ENCODE assay signal across 8 mouse cellular contexts in the genomic region with DNA sequence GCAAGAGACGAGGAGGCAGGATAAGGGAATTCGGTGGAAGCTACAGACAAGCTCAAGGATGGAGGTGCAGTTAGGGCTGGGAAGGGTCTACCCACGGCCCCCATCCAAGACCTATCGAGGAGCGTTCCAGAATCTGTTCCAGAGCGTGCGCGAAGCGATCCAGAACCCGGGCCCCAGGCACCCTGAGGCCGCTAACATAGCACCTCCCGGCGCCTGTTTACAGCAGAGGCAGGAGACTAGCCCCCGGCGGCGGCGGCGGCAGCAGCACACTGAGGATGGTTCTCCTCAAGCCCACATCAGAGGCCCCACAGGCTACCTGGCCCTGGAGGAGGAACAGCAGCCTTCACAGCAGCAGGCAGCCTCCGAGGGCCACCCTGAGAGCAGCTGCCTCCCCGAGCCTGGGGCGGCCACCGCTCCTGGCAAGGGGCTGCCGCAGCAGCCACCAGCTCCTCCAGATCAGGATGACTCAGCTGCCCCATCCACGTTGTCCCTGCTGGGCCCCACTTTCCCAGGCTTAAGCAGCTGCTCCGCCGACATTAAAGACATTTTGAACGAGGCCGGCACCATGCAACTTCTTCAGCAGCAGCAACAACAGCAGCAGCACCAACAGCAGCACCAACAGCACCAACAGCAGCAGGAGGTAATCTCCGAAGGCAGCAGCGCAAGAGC. TPM values are rescaled to one million over a fixed set of nuclear protein-coding genes. Genes with fewer than 3 reads are reported as not detected.
A peak's percentile ranks its signal among the peaks of the same experiment; 100 is the strongest.
DNase-seq lines count a peak whose midpoint lies in the region; ATAC-seq and TF ChIP-seq lines count a peak whose summit lies in the region.

No protein-coding gene starts in this region.

- DNase-seq in lung, adult 2 months: peak; percentile 2
- no peak for DNase-seq in lung, postnatal 36 days
- peak; percentile 22 for DNase-seq in adrenal gland, postnatal 14 days
- DNase-seq in yolk sac, embryonic 10.5 days (ENCODE audit: low spot score): no peak

- H3K9me3 ChIP-seq in hindbrain, embryonic 15.5 days: no peaks in the 10 kb centered on the region
- no peaks in the 10 kb centered on the region for H3K9me3 ChIP-seq in limb, embryonic 13.5 days
- H3K9me3 ChIP-seq in neural tube, embryonic 15.5 days (replicated peaks): no peaks in the 10 kb centered on the region

- H3K4me1 ChIP-seq in lung, adult 2 months (ENCODE audit: control insufficient read depth, insufficient read depth, low read length): no peaks in the 10 kb centered on the region; the same call in 1 of the 2 replicates
- 0 out of 2 replicates have a peak, but pooled peaks cover 15% of the 10 kb centered on the region for H3K4me1 ChIP-seq in hindbrain, embryonic 15.5 days (replicated peaks)
- H3K4me1 ChIP-seq in limb, embryonic 13.5 days: no peaks in the 10 kb centered on the region
- H3K4me1 ChIP-seq in neural tube, embryonic 15.5 days: peaks cover 17% of the 10 kb centered on the region

- peaks cover 28% of the 10 kb centered on the region for H3K27me3 ChIP-seq in hindbrain, embryonic 15.5 days
- H3K27me3 ChIP-seq in limb, embryonic 13.5 days: peaks cover 63% of the 10 kb centered on the region
- H3K27me3 ChIP-seq in neural tube, embryonic 15.5 days (replicated peaks): peaks cover 37% of the 10 kb centered on the region

- H3K27ac ChIP-seq in hindbrain, embryonic 15.5 days (replicated peaks): no peak overlapping the region
- no peak overlapping the region for H3K27ac ChIP-seq in limb, embryonic 13.5 days
- no peak overlapping the region for H3K27ac ChIP-seq in neural tube, embryonic 15.5 days (replicated peaks)

- ATAC-seq in frontal cortex, adult (ENCODE audit: low TSS enrichment): peak; percentile 80
- ATAC-seq in hindbrain, embryonic 15.5 days (ENCODE audit: low FRiP score, low read depth): peak; percentile 56; the same call in 1 of the 2 replicates
- 0 out of 2 replicates have a peak, but pooled peaks have one; percentile 40 for ATAC-seq in limb, embryonic 13.5 days (ENCODE audit: low FRiP score, low read depth)
- peak; percentile 55 for ATAC-seq in neural tube, embryonic 15.5 days (ENCODE audit: low FRiP score)

- peak overlapping the region; percentile 36 for H3K4me3 ChIP-seq in lung, adult 2 months (replicated peaks; ENCODE audit: extremely low read depth, low read depth, low read length)
- peak overlapping the region; percentile 45 for H3K4me3 ChIP-seq in hindbrain, embryonic 15.5 days
- peak overlapping the region; percentile 40 for H3K4me3 ChIP-seq in limb, embryonic 13.5 days
- H3K4me3 ChIP-seq in neural tube, embryonic 15.5 days (replicated peaks): peak overlapping the region; percentile 43

- H3K36me3 ChIP-seq in hindbrain, embryonic 15.5 days: no peaks in the 10 kb centered on the region
- no peaks in the 10 kb centered on the region for H3K36me3 ChIP-seq in limb, embryonic 13.5 days
- no peaks in the 10 kb centered on the region for H3K36me3 ChIP-seq in neural tube, embryonic 15.5 days

- no peak for TF ChIP-seq CTCF in lung, adult 2 months (IDR thresholded peaks at IDR 0.05; ENCODE audit: insufficient read depth, low read length)

- 0 out of 2 replicates have a peak overlapping the region, but pooled peaks have one; percentile 37 for H3K9ac ChIP-seq in hindbrain, embryonic 15.5 days
- H3K9ac ChIP-seq in limb, embryonic 13.5 days: peak overlapping the region; percentile 13; the same call in 1 of the 2 replicates
- H3K9ac ChIP-seq in neural tube, embryonic 15.5 days (replicated peaks): 0 out of 2 replicates have a peak overlapping the region, but pooled peaks have one; percentile 30

- no peak for TF ChIP-seq POLR2A in lung, adult 2 months (IDR thresholded peaks at IDR 0.05; ENCODE audit: borderline replicate concordance, extremely low read depth, low read depth, low read length)

- H3K4me2 ChIP-seq in hindbrain, embryonic 15.5 days: peak overlapping the region; percentile 79
- peak overlapping the region; percentile 67 for H3K4me2 ChIP-seq in limb, embryonic 13.5 days (replicated peaks)
- H3K4me2 ChIP-seq in neural tube, embryonic 15.5 days: peak overlapping the region; percentile 77

- 24% methylated on average over 30 of the region's 30 CpGs for WGBS in lung, adult 2 months
- WGBS in hindbrain, embryonic 15.5 days: 20% methylated on average over 30 of the region's 30 CpGs
- 15% methylated on average over 25 of the region's 30 CpGs for WGBS in limb, embryonic 13.5 days
- 13% methylated on average over 29 of the region's 30 CpGs for WGBS in neural tube, embryonic 15.5 days

RNA-seq across cellular contexts. Expression of gene Ar, which starts 1.3 kb away (rescaled TPM):
- polyA plus RNA-seq in lung, adult 2 months (2012; rRNA removed): 0.91 and 0.96 TPM in 2 replicates
- 40.3 and 47.8 TPM in 2 replicates for total RNA-seq in adrenal gland, postnatal 14 days (2021)
- polyA plus RNA-seq in hindbrain, embryonic 15.5 days (2015; fragmentation: Nextera tagmentation; extraction: Ambion mirVana): 0.08 and 0.09 TPM in 2 replicates
- 0.61 and 0.62 TPM in 2 replicates for polyA plus RNA-seq in limb, embryonic 13.5 days (2015; fragmentation: Nextera tagmentation; extraction: Ambion mirVana)
- 0.18 and 0.22 TPM in 2 replicates for polyA plus RNA-seq in neural tube, embryonic 15.5 days (2015; fragmentation: Nextera tagmentation; extraction: Ambion mirVana)

Comparison
In these comparisons a context has a peak if more than half of its experiments do, and no peak if none do; other contexts are left out.
1. DNase-seq: peak in lung, adult 2 months (single experiment) and adrenal gland, postnatal 14 days (single experiment); none in lung, postnatal 36 days (single experiment) and yolk sac, embryonic 10.5 days (single experiment).
2. Peak in every context shown above with its lines, with median percentiles within 50 percentile points of each other: H3K4me3 ChIP-seq, ATAC-seq, H3K4me2 ChIP-seq and H3K9ac ChIP-seq.